Mouse (Mus musculus) myocyte (in vitro differentiated cells): ENCODE measurements around the gene Skida1.

Experiments
- MAX ChIP-seq: IDR thresholded peaks from one replicate; pipeline ENCODE4 v1.6.1; 2011; ENCODE audit warnings: low read depth, mild to moderate bottlenecking, control low read depth
- MYOG ChIP-seq, 3 experiments: IDR thresholded peaks; one replicate each; pipeline ENCODE4 v1.6.1; 2011; ENCODE audit warnings: control low read depth in 2 of 3, low read depth in 2 of 3, mild to moderate bottlenecking in 2 of 3; ENCODE audit not compliant: insufficient read length in 2 of 3, control insufficient read depth in 1 of 3, insufficient read depth in 1 of 3
- POLR2A ChIP-seq: IDR thresholded peaks from one replicate; pipeline ENCODE4 v1.6.1; 2011; ENCODE audit warnings: low read depth, mild to moderate bottlenecking, control low read depth, moderate library complexity; ENCODE audit not compliant: insufficient read length

DNA sequence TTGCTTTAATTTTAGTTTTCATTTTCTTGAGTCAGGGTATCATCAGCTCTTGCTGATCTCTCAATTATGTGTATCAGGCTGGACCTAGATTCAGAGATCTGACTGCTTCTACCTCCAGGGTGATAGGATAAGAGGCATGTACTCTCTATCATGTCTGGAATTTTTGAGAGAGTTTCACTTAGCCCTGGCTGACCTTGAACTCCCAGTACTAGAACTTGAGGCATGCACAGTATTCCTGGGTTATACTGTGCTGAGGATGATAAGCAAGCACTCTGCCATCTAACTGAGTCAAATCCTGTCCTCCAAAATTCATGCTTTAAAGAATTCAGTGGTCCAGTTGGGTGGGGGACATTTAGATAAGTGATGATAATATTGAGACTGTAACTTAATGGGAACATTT, 17.6 kb upstream of the Skida1 start:
- TF ChIP-seq POLR2A (no peak), MYOG (IDR thresholded peaks at IDR 0.05; ENCODE audit: control insufficient read depth in 1 of 3, insufficient read depth in 1 of 3, insufficient read length in 2 of 3, low read depth in 2 of 3) (no peak), MAX (no peak)
